Mouse (Mus musculus) heart, postnatal 10 days (tissue): Measurements from ENCODE around the gene Car10. TPM values are rescaled to one million over a fixed set of nuclear protein-coding genes. Genes with fewer than 3 reads are reported as not detected.

ENCODE experiments used
- DNase-seq, 2 experiments: peaks; one replicate each; pipeline ENCODE4 v3.0.0; 2021
- intact Hi-C: fragments of 180-260 bp; cut with DNase I; formaldehyde crosslinking; loops from one replicate; pipeline ENCODE4 v1.15.1; 2025
- total RNA-seq, 2 experiments: library from RNA; stranded (reverse); gene quantifications; 2 replicates each; pipeline ENCODE4 v1.2.3; 2021

The Car10 gene
- total RNA-seq, 2 experiments from 2014 or later, result not detected

- no peak for DNase-seq
- intact Hi-C loops, result no loop called here
Measured at GRCm38 (mm10) chr11:93487913-93488604, 390.2 kb downstream of the Car10 start.

GRCm38 (mm10) chr11:93490211-93490820, 392.5 kb downstream of the Car10 start:
- intact Hi-C loops, result no loop called here
- DNase-seq, result no peak

GRCm38 (mm10) chr11:93497896-93498295, 400.1 kb downstream of the Car10 start:
- intact Hi-C loops, result no loop called here
- no peak for DNase-seq

GRCm38 (mm10) chr11:93500442-93500841, 402.6 kb downstream of the Car10 start:
- no peak for DNase-seq
- intact Hi-C loops, result no loop called here

- DNase-seq, result no peak
- intact Hi-C loops, result no loop called here
Measured at GRCm38 (mm10) chr11:93501671-93502070, 403.8 kb downstream of the Car10 start.

GRCm38 (mm10) chr11:93502864-93503263, 405.0 kb downstream of the Car10 start:
- intact Hi-C loops, result no loop called here
- DNase-seq, result no peak

- DNase-seq, result peak in 1 of 2 experiments; percentile 16
Measured at GRCm38 (mm10) chr11:93503469-93503868, 405.6 kb downstream of the Car10 start.

GRCm38 (mm10) chr11:93509527-93510235, 411.9 kb downstream of the Car10 start:
- no peak for DNase-seq
- intact Hi-C loops, result loop anchor here (5.0 kb wide), 1 partner anchor 303 kb away; no protein-coding TSS in a partner anchor

More at GRCm38 (mm10) chr11:93503469-93503868, 405.6 kb downstream of the Car10 start:
- intact Hi-C loops, result no loop called here

- DNase-seq, result no peak
- intact Hi-C loops, result no loop called here
Measured at GRCm38 (mm10) chr11:93512843-93513242, 415.0 kb downstream of the Car10 start.

GRCm38 (mm10) chr11:93514396-93514795, 416.6 kb downstream of the Car10 start:
- no peak for DNase-seq
- intact Hi-C loops, result no loop called here

- intact Hi-C loops, result no loop called here
- DNase-seq, result no peak
Measured at GRCm38 (mm10) chr11:93515566-93515965, 417.7 kb downstream of the Car10 start.

- no peak for DNase-seq
- intact Hi-C loops, result no loop called here
Measured at GRCm38 (mm10) chr11:93516216-93516615, 418.4 kb downstream of the Car10 start.

GRCm38 (mm10) chr11:93516946-93517345, 419.1 kb downstream of the Car10 start:
- intact Hi-C loops, result no loop called here

GRCm38 (mm10) chr11:93522501-93522900, 424.7 kb downstream of the Car10 start:
- intact Hi-C loops, result no loop called here
- DNase-seq, result no peak

More at GRCm38 (mm10) chr11:93516946-93517345, 419.1 kb downstream of the Car10 start:
- DNase-seq, result no peak

- intact Hi-C loops, result no loop called here
- DNase-seq, result no peak
Measured at GRCm38 (mm10) chr11:93525921-93526320, 428.1 kb downstream of the Car10 start.

GRCm38 (mm10) chr11:93531029-93531680, 433.3 kb downstream of the Car10 start:
- DNase-seq, result peak; percentile 80 to 81
- intact Hi-C loops, result no loop called here

- intact Hi-C loops, result no loop called here
- no peak for DNase-seq
Measured at GRCm38 (mm10) chr11:93536244-93536643, 438.4 kb downstream of the Car10 start.

GRCm38 (mm10) chr11:93548904-93549303, 451.1 kb downstream of the Car10 start:
- no peak for DNase-seq
- intact Hi-C loops, result no loop called here

GRCm38 (mm10) chr11:93550908-93551307, 453.1 kb downstream of the Car10 start:
- DNase-seq, result peak; percentile 18 to 54
- intact Hi-C loops, result loop anchor here (1.0 kb wide), 1 partner anchor 261 kb away; no protein-coding TSS in a partner anchor

- no peak for DNase-seq
- intact Hi-C loops, result no loop called here
Measured at GRCm38 (mm10) chr11:93559118-93559517, 461.3 kb downstream of the Car10 start.

- intact Hi-C loops, result no loop called here
Measured at GRCm38 (mm10) chr11:93560570-93560969, 462.7 kb downstream of the Car10 start.

More at GRCm38 (mm10) chr11:93560570-93560969, 462.7 kb downstream of the Car10 start:
- no peak for DNase-seq
